11 mouse cellular contexts compared by ENCODE assay signal in the genomic region with DNA sequence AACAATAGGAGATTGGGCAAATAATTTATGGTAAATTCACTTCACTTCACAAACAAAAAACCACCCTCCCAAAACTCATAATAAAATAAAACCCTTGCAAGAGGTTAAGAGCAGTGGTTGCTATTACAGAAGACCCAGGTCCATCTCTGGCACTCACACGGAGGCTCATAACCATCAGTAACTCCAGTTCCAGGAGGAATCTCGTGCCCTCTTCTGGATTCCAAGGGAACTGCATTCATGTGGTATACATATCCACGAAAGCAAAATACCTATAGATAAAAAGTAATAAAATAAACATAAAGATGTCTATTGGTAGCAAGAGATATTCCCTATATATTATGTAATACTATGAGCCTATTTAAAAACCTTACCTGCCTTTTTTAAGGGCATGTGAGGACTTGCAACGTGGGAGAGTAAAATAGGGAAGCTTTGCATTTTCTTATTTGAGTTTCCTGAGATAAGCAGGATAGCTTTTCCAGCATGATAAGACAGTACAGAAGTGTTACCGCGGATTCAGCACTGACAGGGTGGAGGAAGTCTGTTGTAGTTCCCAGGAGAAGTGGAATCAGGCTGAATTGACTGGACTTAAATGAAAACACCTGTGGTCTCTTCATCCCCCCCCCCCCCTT. TPM values are rescaled to one million over a fixed set of nuclear protein-coding genes. Genes with fewer than 3 reads are reported as not detected.
A peak's percentile ranks its signal among the peaks of the same experiment; 100 is the strongest.
DNase-seq lines count a peak whose midpoint lies in the region; ATAC-seq and TF ChIP-seq lines count a peak whose summit lies in the region.
"Had no signal": no experiment of that assay in that cellular context is flagged by ENCODE, and none has a peak within 500 bp of the region (broad histone marks: within the 10 kb centered on the region; RNA-seq: fewer than 3 reads in every experiment).

No protein-coding gene starts in this region.

- peak; percentile 55 for TF ChIP-seq CTCF in E14TG2a.4 (conservative IDR thresholded peaks at IDR 0.05; ENCODE audit: low read length)

- peak; percentile 54 for DNase-seq in cerebellum, adult 9-10 months
- no peak for DNase-seq in cerebellum, postnatal 4 days (ENCODE audit: low spot score in 2 of 2)
- peak; percentile 29 for DNase-seq in kidney, adult 9 months
- peak; percentile 30 for DNase-seq in kidney, postnatal 10 days
- DNase-seq in right cerebral cortex, adult 18-20 months, result no peak
- DNase-seq in right cerebral cortex, postnatal 25 days, result no peak
- DNase-seq: adrenal gland, adult 2 months had no signal

- 66% methylated on average over 6 of the region's 6 CpGs for WGBS in kidney, embryonic 15.5 days

- no peaks in the 10 kb centered on the region for H3K36me3 ChIP-seq in kidney, embryonic 15.5 days
- H3K36me3 ChIP-seq in E14TG2a.4 (ENCODE audit: insufficient read depth, low read length), result no peaks in the 10 kb centered on the region
- H3K36me3 ChIP-seq: embryonic facial prominence, embryonic 13.5 days had no signal

- no peak for ATAC-seq in kidney, embryonic 15.5 days (replicated peaks; ENCODE audit: low FRiP score)
- ATAC-seq: midbrain, embryonic 16.5 days had no signal

- H3K4me1 ChIP-seq in kidney, embryonic 15.5 days, result no peaks in the 10 kb centered on the region
- H3K4me1 ChIP-seq in E14TG2a.4 (replicated peaks; ENCODE audit: low read depth, low read length), result peaks cover 3% of the 10 kb centered on the region; the same call in 1 of the 2 replicates
- H3K4me1 ChIP-seq: embryonic facial prominence, embryonic 13.5 days had no signal

- no peaks in the 10 kb centered on the region for H3K27me3 ChIP-seq in kidney, embryonic 15.5 days
- no peaks in the 10 kb centered on the region for H3K27me3 ChIP-seq in E14TG2a.4 (ENCODE audit: insufficient read depth, low read length)
- H3K27me3 ChIP-seq: embryonic facial prominence, embryonic 13.5 days had no signal

- H3K27ac ChIP-seq in kidney, embryonic 15.5 days, result no peak overlapping the region
- H3K27ac ChIP-seq: embryonic facial prominence, embryonic 13.5 days had no signal

- H3K4me2 ChIP-seq in kidney, embryonic 15.5 days, result no peak overlapping the region
- H3K4me2 ChIP-seq: embryonic facial prominence, embryonic 13.5 days had no signal

- H3K4me3 ChIP-seq in kidney, embryonic 15.5 days (replicated peaks), result no peak overlapping the region
- no peak overlapping the region for H3K4me3 ChIP-seq in E14TG2a.4 (replicated peaks; ENCODE audit: low read length)
- H3K4me3 ChIP-seq: embryonic facial prominence, embryonic 13.5 days had no signal

- no peaks in the 10 kb centered on the region for H3K9me3 ChIP-seq in kidney, embryonic 15.5 days (replicated peaks)
- H3K9me3 ChIP-seq in E14TG2a.4 (ENCODE audit: low read length), result no peaks in the 10 kb centered on the region
- H3K9me3 ChIP-seq: embryonic facial prominence, embryonic 13.5 days had no signal

- H3K9ac ChIP-seq in kidney, embryonic 15.5 days, result no peak overlapping the region
- H3K9ac ChIP-seq: embryonic facial prominence, embryonic 13.5 days had no signal

RNA-seq across cellular contexts. Expression of a gene that starts 49.2 kb away (rescaled TPM):
- 16.6 and 19.9 TPM in 2 replicates for polyA plus RNA-seq in kidney, embryonic 15.5 days (2015; fragmentation: Nextera tagmentation; extraction: Ambion mirVana)

Comparison
In these comparisons a context has a peak if more than half of its experiments do, and no peak if none do; other contexts are left out.
1. DNase-seq: peak in cerebellum, adult 9-10 months (single experiment), kidney, adult 9 months (single experiment) and kidney, postnatal 10 days (single experiment); none in cerebellum, postnatal 4 days (0 of 2), right cerebral cortex, adult 18-20 months (single experiment) and right cerebral cortex, postnatal 25 days (single experiment).